Mouse (Mus musculus) liver, embryonic 15.5 days (tissue): ENCODE measurements at regions not wholly inside any gene's neighbourhood (a gene's known extent, or its start where the extent isn't known, plus 50 kb on each side); places are given as distances from the start of the nearest gene placed in this dataset.

Experiments used
- ATAC-seq: fragments of 200-750 bp; cut with Nextera tagmentation; 2 replicates; pipeline ENCODE4 v1.8.0; 2017; ENCODE audit warnings: moderate number of reproducible peaks, mild to moderate bottlenecking, moderate library complexity; ENCODE audit not compliant: insufficient read depth
- H3K27ac ChIP-seq: fragments of 300-500 bp; sonication (generic); replicated peaks from 2 replicates; pipeline ENCODE4 v1.5.1; 2015; ENCODE audit warnings: mild to moderate bottlenecking, inconsistent platforms
- H3K27me3 ChIP-seq: fragments of 300-500 bp; sonication (generic); 2 replicates; pipeline ENCODE4 v1.6.1; 2015; ENCODE audit warnings: mild to moderate bottlenecking, inconsistent platforms
- H3K36me3 ChIP-seq: fragments of 300-500 bp; sonication (generic); replicated peaks from 2 replicates; pipeline ENCODE4 v1.6.1; 2015; ENCODE audit warnings: moderate library complexity, mild to moderate bottlenecking, inconsistent platforms
- H3K4me1 ChIP-seq: fragments of 300-500 bp; sonication (generic); replicated peaks from 2 replicates; pipeline ENCODE4 v1.6.1; 2015; ENCODE audit warnings: inconsistent platforms
- H3K4me2 ChIP-seq: fragments of 300-500 bp; sonication (generic); 2 replicates; pipeline ENCODE4 v1.6.1; 2015; ENCODE audit warnings: moderate library complexity, mild to moderate bottlenecking, inconsistent platforms
- H3K4me3 ChIP-seq: fragments of 300-500 bp; sonication (generic); replicated peaks from 2 replicates; pipeline ENCODE4 v1.5.1; 2015; ENCODE audit warnings: mild to moderate bottlenecking, inconsistent platforms
- H3K9ac ChIP-seq: fragments of 300-500 bp; sonication (generic); 2 replicates; pipeline ENCODE4 v1.6.1; 2015; ENCODE audit warnings: moderate library complexity, mild to moderate bottlenecking, inconsistent platforms
- H3K9me3 ChIP-seq: fragments of 300-500 bp; sonication (generic); replicated peaks from 2 replicates; pipeline ENCODE4 v1.6.1; 2016; ENCODE audit warnings: inconsistent platforms
- WGBS: fragments of 180-500 bp; shearing (Covaris S2); methylation state at CpG from one replicate; pipeline ENCODE4 v1.1.7; 2015; ENCODE audit warnings: mixed read lengths; ENCODE audit not compliant: insufficient replicate concordance; 5-methylcytosine and 5-hydroxymethylcytosine counted together

DNA sequence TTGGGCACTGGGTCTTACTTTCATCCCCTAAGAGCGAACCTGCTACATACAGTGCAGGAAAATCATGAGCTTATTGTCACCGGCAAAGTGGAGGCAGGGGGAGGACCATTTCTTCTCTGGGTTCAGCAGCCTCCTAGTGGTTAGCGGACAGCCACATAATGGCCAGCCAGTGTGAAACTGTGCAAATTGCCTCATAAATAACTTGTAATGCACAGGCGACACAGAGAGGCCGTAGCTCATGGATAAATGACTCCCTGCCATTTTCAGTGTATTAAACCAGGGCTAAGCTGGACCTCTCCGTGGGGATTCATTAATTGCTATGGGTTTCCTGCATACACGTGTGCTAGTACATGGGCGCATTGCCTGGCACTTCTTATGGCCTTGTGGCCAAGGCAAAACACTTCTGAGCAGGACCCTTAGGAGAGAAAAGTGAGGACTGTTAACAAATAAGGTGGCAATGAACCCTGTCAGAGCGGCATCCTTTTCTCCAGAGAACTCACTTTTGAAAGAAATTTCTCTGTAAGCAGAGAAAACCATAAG, 128.5 kb upstream of the Chd6 start:
- no peaks in the 10 kb centered on the region for H3K4me1 ChIP-seq
- WGBS = 69% methylated on average over 9 of the region's 9 CpGs
- H3K27ac ChIP-seq = no peak overlapping the region
- H3K36me3 ChIP-seq = no peaks in the 10 kb centered on the region
- H3K9me3 ChIP-seq = no peaks in the 10 kb centered on the region
- ATAC-seq = no peak
- H3K4me2 ChIP-seq = no peak overlapping the region
- H3K4me3 ChIP-seq = no peak overlapping the region
- H3K27me3 ChIP-seq = no peaks in the 10 kb centered on the region
- H3K9ac ChIP-seq = no peak overlapping the region

GRCm38 (mm10) chr2:161233155-161233741, 124.4 kb upstream of the Chd6 start:
- no peaks in the 10 kb centered on the region for H3K27me3 ChIP-seq
- H3K9ac ChIP-seq = no peak overlapping the region
- no peaks in the 10 kb centered on the region for H3K36me3 ChIP-seq
- H3K4me2 ChIP-seq = no peak overlapping the region
- H3K9me3 ChIP-seq = no peaks in the 10 kb centered on the region
- no peak overlapping the region for H3K4me3 ChIP-seq
- no peak for ATAC-seq
- WGBS = 67% methylated on average over 9 of the region's 9 CpGs
- no peak overlapping the region for H3K27ac ChIP-seq
- no peaks in the 10 kb centered on the region for H3K4me1 ChIP-seq

DNA sequence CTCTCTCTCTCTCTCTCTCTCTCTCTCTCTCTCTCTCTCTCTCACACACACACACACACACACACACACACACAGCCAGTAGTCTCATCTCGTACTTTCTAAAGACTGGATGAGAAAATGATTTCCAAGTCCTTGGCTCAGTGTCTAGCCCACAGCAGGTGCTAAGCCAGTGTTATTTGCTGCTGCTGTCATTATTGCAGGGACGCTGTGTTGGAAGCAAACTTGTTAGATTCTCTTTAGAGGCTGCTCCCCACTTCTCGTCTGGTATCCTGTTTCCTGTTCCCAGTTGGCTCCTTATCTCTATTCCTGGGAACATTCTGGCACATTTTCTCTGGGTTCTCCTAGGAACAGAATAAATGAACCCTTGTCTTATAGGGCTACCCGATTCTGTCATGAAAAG, 122.5 kb upstream of the Chd6 start:
- H3K27ac ChIP-seq = no peak overlapping the region
- no peak overlapping the region for H3K4me3 ChIP-seq
- no peak overlapping the region for H3K9ac ChIP-seq
- H3K9me3 ChIP-seq = no peaks in the 10 kb centered on the region
- no peaks in the 10 kb centered on the region for H3K36me3 ChIP-seq
- no peak overlapping the region for H3K4me2 ChIP-seq
- ATAC-seq = no peak
- H3K27me3 ChIP-seq = no peaks in the 10 kb centered on the region
- 40% methylated on average over 4 of the region's 4 CpGs for WGBS
- no peaks in the 10 kb centered on the region for H3K4me1 ChIP-seq

GRCm38 (mm10) chr2:161215736-161216135, 106.9 kb upstream of the Chd6 start:
- no peak for ATAC-seq
- no peak overlapping the region for H3K4me2 ChIP-seq
- no peak overlapping the region for H3K27ac ChIP-seq
- H3K36me3 ChIP-seq = no peaks in the 10 kb centered on the region
- no peaks in the 10 kb centered on the region for H3K9me3 ChIP-seq
- H3K4me3 ChIP-seq = no peak overlapping the region
- no peaks in the 10 kb centered on the region for H3K4me1 ChIP-seq
- no peaks in the 10 kb centered on the region for H3K27me3 ChIP-seq
- no peak overlapping the region for H3K9ac ChIP-seq
- 61% methylated on average over 8 of the region's 8 CpGs for WGBS

DNA sequence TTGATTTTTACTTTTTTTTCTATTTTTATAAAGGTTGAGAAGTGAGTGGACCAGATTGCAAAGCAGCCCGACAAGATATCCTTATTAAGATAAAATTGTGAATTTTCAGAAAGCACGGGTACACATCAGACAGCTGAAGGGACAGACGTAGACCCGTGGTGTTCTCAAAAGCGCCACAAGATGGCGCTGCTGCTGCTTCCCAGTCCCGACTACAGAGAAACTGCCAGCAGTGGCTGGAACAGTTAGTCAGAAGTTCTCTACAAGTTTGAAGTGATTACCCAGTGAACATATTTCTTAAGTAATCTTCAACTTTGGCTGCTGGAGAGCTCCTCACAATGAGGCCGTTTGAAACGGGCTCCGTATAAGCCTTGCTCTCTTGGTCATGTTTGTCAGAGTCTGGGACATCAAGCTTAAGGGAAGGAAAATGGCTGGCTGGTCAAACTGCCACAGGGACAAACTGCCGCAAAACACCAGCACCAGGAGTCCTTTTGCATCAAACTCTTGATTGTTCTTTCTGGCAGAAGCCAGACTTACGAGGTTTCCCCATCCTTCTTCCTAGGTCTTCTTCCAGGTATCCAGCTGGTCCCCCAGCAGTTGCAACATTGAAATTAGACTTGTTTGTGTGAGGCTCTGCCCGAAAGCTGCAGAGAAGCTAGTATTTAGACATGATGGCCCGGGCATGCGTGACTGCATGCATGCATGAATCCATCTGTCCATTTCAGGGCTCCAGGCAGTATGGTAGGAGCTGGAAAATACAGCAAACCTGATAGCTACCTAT, 106.0 kb upstream of the Chd6 start:
- Histone ChIP-seq H3K4me3 (no peak overlapping the region), H3K27me3 (no peaks in the 10 kb centered on the region), H3K4me1 (no peaks in the 10 kb centered on the region), H3K27ac (no peak overlapping the region), H3K9ac (no peak overlapping the region), H3K9me3 (no peaks in the 10 kb centered on the region), H3K36me3 (no peaks in the 10 kb centered on the region), H3K4me2 (no peak overlapping the region)
- WGBS = 18% methylated on average over 15 of the region's 15 CpGs
- ATAC-seq = no peak

DNA sequence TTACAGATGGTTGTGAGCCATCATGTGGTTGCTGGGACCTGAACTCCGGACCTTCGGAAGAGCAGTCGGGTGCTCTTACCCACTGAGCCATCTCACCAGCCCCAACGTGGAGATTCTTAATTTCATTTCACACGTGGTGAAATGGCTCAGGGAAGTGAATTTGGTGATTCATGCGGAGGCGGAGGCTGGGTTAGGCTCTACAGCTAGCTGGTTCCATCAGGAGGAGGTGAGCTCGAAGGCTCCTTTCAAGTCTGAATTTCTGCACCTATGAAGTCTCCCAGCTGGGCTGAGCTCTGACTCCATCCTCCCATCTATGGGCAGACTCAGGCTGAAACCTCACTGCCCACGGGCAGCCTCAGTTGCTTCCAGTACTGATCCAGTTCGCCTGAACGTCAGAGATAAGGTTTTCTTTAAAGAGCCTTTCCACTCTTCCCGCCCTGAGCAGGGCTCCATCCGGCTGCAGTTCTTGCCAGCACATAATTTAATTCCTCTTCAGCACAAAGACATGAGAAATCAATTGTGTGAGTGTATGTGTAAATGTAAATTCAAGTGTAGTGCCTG, 103.5 kb upstream of the Chd6 start:
- H3K4me3 ChIP-seq = no peak overlapping the region
- H3K27ac ChIP-seq = no peak overlapping the region
- no peaks in the 10 kb centered on the region for H3K4me1 ChIP-seq
- no peaks in the 10 kb centered on the region for H3K9me3 ChIP-seq
- ATAC-seq = no peak
- H3K27me3 ChIP-seq = no peaks in the 10 kb centered on the region
- H3K4me2 ChIP-seq = no peak overlapping the region
- H3K36me3 ChIP-seq = no peaks in the 10 kb centered on the region
- 57% methylated on average over 13 of the region's 13 CpGs for WGBS
- no peak overlapping the region for H3K9ac ChIP-seq

DNA sequence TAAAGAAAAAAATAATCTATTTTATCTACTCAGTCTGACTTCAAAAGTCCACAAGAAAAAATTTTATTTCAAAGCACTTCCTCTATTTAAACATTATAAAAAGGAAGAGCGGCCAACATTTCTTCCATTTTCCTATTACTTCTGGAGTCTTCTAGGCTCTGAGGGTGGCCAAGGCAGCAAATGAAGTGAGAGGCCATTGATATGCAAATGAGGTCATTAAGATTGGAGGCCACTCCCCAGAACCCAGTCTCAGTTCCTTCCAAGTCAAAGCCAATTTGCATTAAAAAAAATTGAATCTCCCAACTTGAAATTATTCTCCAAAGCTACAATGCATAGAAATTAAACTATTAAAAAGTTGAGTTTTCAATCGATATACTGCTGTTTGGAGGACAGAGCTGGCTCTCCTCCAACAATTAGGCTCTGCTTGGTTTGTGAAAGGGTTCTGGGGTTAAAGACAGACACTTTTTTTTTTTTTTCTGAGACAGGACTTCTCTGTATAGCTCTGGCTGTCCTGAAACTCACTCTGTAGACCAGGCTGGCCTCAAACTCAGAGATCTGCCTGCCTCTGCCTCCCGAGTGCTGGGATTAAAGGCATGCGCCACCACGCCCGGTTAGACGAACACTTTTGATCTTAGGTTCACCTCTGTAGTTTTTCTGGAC, 88.0 kb upstream of the Chd6 start:
- WGBS = 77% methylated on average over 7 of the region's 7 CpGs
- Histone ChIP-seq H3K36me3 (no peaks in the 10 kb centered on the region), H3K4me3 (no peak overlapping the region), H3K4me2 (no peak overlapping the region), H3K27me3 (no peaks in the 10 kb centered on the region), H3K9me3 (no peaks in the 10 kb centered on the region), H3K27ac (no peak overlapping the region), H3K9ac (no peak overlapping the region), H3K4me1 (no peaks in the 10 kb centered on the region)
- ATAC-seq = no peak

DNA sequence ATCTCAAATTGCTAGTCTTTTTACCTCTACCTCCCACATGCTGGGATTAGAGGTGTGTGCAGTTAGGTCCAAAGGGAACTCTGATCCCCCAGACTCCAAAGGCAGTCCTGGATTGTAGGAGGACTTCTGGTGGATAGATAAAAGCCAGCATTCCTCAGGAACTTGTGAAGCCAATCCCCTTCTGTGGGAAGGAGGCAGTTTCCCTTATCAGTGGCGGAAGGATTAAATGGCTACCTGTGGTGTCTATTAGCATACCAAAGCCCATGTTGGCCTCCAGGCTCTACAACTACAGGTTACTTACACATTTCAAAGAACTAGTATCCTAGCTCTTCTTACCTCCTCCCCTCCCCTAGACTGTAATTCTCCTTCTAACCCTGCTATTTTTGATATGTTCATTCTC, 78.6 kb upstream of the Chd6 start:
- WGBS = 55% methylated on average over 1 of the region's 1 CpGs
- ATAC-seq = no peak

GRCm38 (mm10) chr2:161185122-161185521, 76.2 kb upstream of the Chd6 start:
- no peaks in the 10 kb centered on the region for H3K9me3 ChIP-seq
- ATAC-seq = no peak

More for the DNA sequence above, 78.6 kb upstream of the Chd6 start:
- H3K4me1 ChIP-seq = no peaks in the 10 kb centered on the region
- no peaks in the 10 kb centered on the region for H3K36me3 ChIP-seq
- H3K9ac ChIP-seq = no peak overlapping the region
- no peaks in the 10 kb centered on the region for H3K27me3 ChIP-seq
- H3K4me3 ChIP-seq = no peak overlapping the region
- no peaks in the 10 kb centered on the region for H3K9me3 ChIP-seq
- H3K4me2 ChIP-seq = no peak overlapping the region
- H3K27ac ChIP-seq = no peak overlapping the region

DNA sequence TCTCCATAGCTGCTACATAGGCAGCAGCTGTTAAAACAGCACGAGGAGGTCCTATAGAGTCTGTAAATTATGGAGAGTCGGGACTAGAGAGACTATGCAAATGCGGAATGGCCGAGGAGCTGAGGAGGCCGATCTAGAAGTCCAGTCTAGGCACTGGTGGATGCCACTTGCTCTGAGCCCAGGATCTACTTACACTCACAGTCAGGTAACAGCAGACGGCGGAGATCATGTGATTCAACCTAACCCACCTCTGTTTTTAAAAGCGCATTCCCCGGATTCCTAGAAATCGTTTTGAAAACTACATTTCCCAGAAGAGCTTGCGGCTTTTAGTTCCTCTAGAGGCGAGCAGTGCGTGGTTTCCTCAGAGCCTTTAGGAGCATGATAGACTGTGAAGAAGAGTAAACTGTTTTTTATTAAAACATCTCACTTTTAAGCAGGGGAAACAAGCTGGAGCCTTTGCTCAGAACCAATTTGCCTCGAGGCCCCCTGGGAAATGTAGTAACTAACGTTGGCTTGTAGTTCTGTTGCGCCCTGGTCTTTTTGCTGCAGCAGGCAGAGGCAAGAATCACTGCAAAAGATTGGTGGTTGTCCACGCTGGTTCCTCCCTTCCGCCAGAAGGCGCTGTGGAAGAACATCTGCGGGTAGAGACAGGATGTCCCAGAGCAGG, 68.6 kb upstream of the Chd6 start:
- H3K9me3 ChIP-seq = no peaks in the 10 kb centered on the region
- no peak overlapping the region for H3K9ac ChIP-seq
- no peaks in the 10 kb centered on the region for H3K36me3 ChIP-seq
- 4% methylated on average over 20 of the region's 20 CpGs for WGBS
- H3K27me3 ChIP-seq = no peaks in the 10 kb centered on the region
- no peaks in the 10 kb centered on the region for H3K4me1 ChIP-seq
- ATAC-seq = no peak
- peak overlapping the region; percentile 57 for H3K4me2 ChIP-seq
- H3K27ac ChIP-seq = no peak overlapping the region
- peak overlapping the region; percentile 42 for H3K4me3 ChIP-seq

More at GRCm38 (mm10) chr2:161185122-161185521, 76.2 kb upstream of the Chd6 start:
- Histone ChIP-seq H3K36me3 (no peaks in the 10 kb centered on the region), H3K4me2 (no peak overlapping the region), H3K4me3 (no peak overlapping the region), H3K27me3 (no peaks in the 10 kb centered on the region), H3K27ac (no peak overlapping the region), H3K9ac (no peak overlapping the region), H3K4me1 (no peaks in the 10 kb centered on the region)

- Histone ChIP-seq H3K9ac (no peak overlapping the region), H3K9me3 (no peaks in the 10 kb centered on the region), H3K36me3 (no peaks in the 10 kb centered on the region), H3K27ac (no peak overlapping the region), H3K4me1 (no peaks in the 10 kb centered on the region), H3K27me3 (no peaks in the 10 kb centered on the region), H3K4me2 (no peak overlapping the region), H3K4me3 (no peak overlapping the region)
- ATAC-seq = no peak
- WGBS = 49% methylated on average over 3 of the region's 3 CpGs
These were observed 57.8 kb upstream of the Chd6 start for GRCm38 (mm10) chr2:161166681-161167080.
